Mouse (Mus musculus) mouse embryonic stem cell (cell line): ENCODE results near the gene Rassf3.

Experiments used
- in situ Hi-C, 2 experiments: fragments of 300-500 bp; cut with MboI; formaldehyde crosslinking; loops; 1 replicate in 1 of 2; 3 replicates in 1 of 2; pipeline ENCODE4 v1.14.3; 2019 to 2020; ENCODE audit warnings: low sequenced_read_pairs in 2 of 2, low pct_unique_long_range_greater_than_20kb in 1 of 2, mixed read lengths in 1 of 2; ENCODE audit not compliant: unreplicated experiment in 1 of 2

Gene Rassf3

DNA sequence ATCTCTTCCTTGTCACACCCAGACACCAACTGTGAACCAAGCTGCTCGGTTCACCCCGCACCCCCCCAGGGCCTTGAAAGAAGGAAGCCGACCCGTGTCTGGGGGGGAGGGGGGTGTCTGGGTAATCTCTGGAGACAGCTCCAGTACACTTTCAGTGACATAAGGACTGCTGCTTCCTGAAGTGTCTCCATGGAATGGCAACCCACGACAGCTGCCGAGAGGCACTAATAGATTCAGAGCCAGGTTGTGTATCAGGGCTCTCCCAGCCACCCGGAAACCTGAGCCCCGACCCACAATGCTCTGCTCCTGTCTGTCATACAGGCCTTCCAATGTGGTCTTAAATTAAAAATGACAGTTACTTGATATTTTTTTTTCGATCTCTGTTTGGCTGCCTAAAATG lies 89.8 kb downstream of the Rassf3 start:
- in situ Hi-C loops = no loop called here

DNA sequence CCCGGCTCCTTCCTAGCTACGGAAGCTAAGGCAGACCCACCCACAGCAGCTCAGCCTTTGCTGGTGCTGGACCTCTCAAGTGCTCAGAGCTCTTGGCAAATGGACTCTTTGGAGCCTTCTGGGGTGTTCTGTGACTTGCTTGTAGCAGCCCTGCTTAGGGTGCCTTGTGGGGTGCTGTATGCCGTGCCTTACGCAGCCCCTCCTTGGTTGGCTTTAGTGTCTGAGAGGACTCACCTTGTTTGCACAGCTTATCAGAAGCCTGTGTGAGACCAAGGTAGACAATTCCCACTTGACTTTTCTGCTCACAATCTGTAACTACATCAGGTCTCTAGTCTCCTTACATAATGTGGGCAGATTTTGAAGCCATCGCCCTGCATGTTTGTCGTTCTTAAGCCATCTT lies 90.5 kb downstream of the Rassf3 start:
- in situ Hi-C loops = no loop called here

DNA sequence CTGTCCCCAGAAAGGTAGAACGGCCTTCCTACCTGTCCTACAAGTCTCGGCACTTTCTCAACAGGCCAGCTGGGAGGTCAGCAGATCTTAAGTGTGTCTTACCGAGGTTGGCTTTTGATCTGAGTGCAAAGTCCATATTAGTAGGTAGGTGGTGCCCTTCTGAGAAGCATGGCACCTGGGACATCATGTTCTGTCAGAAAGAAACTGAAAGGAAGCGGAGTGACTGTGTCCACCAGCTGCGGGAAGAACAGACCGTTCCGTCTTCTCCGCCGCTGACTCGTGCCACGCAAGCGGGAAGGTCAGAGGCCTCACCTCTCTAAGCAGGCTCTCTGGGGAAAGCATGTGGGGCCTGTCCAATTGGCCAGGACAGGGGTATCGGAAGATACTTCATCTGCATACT lies 91.4 kb downstream of the Rassf3 start:
- in situ Hi-C loops = no loop called here

DNA sequence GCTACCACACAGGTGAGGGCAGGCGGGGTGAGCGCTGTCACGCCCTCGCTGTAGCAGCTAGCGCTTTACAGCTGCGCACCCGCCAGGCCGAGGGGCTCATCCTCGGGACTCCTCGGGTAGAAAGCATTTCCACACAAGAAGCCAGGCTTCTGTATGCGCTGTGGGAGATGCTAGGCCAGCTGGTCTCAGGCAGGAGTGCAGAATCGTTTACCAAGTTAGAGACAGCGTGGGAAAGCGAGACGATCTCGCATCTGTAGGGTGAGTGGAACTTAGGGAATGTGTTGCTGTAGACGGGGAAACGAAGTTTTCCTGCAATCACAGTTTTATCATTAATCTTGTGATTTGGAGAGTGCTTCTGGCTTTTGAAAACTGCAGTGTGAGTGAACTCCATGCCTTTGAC lies 94.9 kb downstream of the Rassf3 start:
- in situ Hi-C loops = no loop called here

DNA sequence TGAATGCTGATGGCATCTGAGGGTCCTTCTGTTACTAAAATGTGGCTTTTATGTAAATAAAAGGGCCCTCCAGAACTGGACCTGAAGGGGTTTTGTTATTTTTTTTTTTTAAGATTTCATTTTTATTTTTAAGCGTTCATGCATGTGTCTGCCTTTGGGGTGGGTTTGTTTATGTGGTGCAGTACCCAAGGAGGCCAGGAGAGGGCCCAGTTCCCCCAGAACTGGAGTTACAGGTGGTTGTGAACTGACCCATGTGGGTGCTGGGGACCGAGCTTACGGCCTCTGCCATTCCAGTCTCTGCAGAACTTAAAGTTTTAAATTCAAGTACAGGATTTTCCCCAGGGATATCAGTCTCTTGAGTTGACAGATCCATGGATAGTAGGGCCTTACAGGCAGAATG lies 96.8 kb downstream of the Rassf3 start:
- in situ Hi-C loops = no loop called here

DNA sequence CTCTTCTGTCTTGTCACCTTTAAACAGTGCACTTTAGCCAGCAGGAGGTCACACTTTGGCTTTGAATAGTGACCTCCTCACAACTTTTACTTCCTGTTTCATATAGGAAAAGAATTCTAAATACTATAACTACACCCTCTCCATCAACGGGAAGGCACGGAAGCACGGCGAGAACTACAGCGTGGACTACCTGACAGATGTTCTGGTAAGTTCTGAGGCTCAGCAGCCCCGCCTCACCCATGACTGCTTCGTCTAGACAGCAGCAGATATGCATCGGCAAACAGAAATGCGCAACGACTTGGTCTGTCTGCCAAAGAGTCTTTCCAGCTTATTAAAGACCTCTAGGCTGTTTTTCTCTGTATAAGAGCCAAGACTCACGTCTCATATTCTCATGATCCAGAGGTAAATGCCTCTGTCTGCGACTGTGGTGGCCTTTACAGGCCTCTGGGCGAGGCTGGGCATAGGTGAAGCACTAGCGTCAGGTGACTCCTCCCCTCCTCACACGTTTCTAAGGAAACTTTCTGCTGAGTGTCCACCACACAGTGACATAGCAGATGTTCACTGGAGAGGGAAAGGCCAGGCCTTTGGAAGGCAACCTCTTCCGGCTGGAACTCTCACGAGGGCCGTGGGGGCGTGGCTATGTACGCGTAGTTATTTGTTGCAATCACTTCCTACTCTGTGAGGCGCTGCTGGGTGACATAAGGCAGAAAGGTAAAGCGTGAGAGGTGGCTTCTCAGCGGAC lies 99.4 kb downstream of the Rassf3 start:
- in situ Hi-C loops = no loop called here

DNA sequence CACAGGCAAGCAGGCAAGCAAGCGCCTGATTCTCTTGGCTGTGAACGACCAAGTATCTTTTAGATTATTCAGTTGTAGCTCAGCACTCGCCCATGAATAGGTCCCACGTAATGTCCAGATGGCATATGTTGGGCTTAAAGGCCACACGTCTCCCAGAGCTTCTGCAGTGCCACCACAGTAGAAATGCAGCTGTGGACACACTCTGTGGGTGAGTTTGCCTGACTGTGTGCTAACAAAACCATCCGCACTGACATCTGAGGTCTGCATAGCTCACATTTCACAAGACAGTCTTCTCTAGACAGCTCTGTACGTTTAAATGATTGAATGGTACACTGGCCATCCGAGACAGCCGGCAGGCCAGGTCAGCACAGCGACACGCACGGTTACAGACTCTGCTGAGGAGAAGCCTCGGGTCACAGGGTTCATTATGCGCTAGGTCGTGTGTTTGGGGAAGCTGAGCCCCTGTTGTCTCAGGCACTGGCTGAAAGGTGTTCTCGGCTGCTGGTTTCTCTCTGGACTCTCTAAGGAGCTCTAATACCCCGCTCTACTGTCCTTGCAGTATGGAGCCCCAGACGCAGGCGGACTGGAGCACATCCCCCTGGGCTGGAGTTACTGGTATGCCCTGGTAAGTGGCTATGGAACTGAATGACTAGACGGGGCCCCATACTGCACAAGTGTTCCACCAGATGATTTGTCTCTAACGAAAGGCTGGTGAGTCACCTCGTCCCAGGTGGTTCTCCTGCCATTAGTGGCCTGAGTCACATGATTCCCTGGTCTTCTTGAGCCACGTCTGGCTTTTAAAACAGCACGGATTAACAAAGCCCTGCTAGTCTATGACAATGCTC lies 100.3 kb downstream of the Rassf3 start:
- in situ Hi-C loops = no loop called here

DNA sequence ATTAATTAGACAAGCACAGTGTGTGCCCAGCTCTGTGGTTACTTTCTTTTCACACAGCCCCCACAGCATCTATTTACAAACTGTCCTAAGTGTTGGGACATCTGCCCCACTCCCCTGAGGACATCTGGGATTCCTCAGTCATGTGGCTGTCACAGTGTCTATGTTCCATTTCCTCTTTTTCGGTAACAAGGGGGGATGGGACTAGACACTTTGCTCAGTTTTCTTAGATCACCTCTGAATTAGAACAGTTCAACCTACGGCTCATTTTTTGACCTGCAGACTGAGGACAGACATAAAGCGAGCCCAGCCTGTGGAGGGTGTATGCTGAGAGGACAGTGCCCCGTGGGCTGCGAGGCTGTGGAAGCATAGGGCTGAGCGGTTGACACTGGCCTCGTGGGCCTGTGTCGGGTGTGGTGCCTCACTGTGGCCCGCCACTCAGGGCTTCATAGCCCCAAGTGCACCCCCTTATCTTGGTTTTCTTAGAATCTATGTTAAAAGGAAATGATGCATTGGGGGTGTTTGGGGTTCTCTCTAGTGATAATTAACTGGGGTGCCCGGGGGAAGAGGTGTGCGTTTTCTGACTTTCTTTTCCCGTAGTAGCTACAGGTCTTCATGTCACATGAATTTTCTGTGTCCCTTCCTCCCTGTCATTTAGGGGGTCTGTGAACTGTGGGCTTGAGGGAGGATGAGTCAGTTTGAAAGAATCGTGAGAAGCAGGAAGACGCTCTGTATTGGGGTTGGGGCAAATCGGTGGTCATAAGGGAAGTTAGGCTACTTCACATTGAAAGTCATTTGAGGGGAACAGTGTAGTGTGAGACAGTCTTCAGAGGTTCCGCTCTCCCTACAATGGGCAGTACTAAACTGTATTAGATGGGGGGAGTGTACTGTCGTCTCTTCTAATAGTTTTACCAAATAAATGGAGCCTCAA lies 101.2 kb downstream of the Rassf3 start:
- in situ Hi-C loops = no loop called here

DNA sequence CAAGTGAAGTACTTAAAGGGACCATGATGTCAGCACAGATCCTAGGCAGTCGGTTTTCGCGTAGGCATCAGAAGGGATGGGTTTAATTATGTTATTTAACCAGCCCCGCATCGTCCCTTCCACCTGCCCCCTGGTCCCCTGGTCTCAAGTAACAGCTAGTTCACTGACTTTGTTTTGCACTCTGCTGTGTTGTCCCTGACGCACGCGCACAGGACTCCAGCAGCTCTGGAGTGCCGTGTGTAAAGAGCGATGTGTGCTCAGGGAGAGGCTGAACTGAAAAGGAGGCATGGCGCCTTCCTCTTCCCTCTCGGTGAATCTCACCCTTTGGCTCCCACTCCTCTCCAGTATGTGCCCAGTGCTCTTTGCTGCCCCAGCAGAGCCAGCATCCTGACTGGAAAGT lies 102.1 kb downstream of the Rassf3 start:
- in situ Hi-C loops = no loop called here

DNA sequence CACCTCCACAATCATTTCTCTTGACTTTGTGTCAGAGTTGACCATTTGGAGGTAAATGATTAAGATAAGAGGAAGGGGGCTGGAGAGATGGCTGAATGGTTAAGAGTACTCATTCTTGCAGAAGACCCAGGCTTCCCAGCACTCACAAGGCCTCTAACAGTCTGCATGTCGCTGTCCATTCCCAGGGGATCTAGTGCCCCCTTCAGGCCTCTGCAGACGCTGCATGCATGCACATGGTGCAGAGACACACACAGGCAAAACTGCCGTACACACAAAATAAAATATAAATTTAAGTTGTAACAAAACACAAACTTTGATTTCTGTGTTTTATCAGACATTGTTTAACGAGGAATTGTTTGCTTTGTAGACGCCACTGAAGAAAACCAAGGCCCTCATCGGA lies 105.4 kb downstream of the Rassf3 start:
- in situ Hi-C loops = no loop called here

DNA sequence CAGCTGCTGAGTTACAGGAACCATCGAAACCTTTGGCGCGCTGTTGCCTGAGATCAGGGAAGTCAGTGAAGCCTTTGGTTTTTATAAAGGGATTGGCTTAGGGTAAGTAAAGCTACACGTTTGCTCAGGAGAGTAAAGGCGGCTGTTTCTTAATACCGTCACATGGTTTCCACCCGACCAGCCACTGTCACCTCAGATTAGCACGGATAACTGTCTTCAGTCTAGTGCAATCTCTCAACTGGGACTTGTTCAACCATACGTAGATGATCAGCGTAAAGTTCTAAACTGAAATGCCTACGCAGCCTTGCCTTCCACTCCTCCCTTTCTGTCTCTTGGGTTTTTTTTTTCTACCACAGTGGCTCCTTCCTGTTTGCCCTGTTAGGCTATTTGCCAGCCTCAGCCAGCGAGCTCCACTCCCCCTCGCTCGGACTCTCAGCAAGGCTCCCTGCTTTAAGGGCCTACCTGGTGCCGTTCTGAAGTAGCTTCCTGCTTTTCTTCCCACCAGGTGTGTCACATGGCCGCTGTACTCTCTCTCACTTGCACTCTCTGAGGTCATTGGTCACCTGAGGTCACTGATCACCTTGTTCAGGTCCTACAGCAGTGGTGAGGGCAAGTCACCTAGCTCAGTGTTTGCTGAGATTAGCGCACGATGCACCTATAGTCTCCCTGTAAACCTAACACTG lies 107.2 kb downstream of the Rassf3 start:
- in situ Hi-C loops = no loop called here

DNA sequence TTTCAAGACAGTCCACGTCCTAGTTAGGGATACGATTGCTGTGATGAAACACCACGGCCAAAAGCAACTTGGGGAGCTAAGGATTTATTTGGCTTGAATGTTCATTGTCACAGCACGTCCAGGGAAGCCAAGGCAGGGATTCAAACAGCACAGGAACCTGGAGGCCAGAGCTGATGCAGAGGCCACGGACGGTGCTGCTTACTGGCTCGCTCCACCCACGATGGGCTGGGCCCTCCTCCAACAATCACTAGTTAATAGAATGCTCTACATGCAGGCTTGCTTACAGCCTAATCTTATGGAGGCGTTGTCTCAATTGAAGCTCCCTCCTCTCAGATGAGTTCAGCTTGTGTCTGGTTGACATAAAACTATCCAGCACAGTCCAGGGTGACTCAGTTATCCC lies 108.4 kb downstream of the Rassf3 start:
- in situ Hi-C loops = no loop called here

DNA sequence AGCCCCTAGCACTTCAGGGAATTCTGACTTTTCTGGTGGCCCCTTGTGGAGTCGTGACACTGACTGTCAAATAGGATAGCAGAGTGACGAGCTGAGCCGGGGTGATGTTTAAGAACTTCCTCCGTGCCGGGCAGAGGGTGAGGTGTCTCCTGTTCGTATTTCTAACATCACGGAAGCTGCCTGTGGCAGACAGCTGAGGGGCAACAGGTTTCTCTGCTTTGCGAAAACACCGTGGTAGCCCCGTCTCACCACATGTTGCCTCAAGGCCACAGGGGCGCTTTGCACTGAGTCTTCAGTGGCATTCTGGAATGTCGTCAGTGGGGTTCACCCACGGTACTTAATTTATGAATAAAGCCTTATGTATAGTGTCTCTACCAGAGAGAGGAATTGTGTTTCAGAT lies 108.9 kb downstream of the Rassf3 start:
- in situ Hi-C loops = no loop called here

DNA sequence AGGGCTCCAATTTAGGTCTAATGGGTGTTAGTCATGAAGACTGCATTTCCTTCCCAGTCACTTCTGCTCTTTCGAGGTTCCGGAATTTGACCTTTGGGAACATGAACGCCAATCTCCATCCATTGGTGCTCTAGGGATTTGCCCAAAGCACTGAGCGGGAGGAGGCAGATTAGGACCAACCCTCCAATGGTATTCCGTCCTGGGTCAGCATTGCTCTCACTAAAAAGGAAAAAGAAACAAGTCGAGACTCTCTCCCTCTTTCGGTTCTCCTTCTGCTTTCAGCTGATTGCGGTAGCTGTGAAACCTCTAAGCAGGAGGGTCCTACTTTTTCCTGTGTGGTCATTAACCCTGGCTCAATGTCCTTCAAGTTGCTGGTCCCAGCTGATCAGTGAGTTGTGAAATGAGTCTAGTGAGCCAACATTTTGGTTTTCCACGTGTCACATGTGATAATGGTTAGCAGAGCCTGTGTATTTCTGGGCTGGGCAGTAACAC lies 110.3 kb downstream of the Rassf3 start:
- in situ Hi-C loops = no loop called here

DNA sequence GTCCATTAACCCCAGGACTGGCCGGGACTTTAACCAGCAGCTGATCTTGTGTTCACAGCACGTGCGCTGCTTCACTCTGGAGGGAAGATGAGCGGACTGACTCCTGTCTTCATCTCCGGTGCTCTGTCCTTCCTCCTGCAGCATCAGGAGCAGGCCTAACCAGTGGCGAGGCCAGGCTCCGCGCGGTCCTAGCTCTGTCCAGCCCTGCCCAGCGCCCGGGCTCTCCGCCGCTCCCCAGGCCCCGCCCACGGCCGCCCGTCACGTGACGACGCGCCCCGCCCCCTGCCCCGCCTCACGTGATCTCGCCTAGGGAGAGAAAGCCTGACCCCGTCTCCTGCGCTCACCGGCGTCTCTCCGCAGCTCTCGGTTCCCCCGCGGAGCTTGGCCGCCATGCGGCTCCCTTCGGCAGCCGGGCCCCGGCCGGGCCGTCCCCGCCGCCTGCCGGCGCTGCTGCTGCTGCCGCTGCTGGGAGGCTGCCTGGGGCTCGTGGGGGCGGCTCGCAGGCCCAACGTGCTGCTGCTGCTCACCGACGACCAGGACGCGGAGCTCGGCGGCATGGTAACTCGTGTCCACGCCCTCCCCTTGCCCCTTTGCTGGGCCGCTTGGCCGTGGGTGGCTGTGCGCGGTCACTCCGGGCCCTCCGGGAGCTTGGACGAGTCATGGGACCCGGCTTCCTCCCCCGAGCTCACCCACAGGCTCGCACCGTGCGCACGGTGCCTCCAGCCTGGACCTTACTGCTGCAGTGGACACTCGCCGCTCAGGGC lies 111.2 kb downstream of the Rassf3 start, which contains the start of gene Gns:
TSS of gene Gns (plus strand) at position 290 of the 764 bp plus-strand sequence.
- in situ Hi-C loops = no loop called here

DNA sequence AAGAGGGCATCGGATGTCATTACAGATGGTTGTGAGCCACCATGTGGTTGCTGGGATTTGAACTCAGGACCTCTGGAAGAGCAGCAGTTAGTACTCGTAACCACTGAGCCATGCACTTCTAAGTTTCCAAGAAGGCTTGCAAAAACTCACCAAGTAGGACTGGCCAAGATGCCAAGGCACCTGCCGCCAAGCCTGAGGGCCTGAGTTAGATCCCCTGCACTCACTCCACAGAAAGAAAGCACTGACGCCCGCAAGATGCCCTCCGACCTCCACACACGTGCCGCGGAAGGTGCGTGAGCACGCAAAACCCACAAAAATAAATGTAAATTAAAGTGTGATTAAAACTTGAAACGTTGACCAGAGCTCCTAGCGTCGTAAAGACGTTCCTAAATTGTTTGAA lies 111.8 kb downstream of the Rassf3 start:
- in situ Hi-C loops = no loop called here

DNA sequence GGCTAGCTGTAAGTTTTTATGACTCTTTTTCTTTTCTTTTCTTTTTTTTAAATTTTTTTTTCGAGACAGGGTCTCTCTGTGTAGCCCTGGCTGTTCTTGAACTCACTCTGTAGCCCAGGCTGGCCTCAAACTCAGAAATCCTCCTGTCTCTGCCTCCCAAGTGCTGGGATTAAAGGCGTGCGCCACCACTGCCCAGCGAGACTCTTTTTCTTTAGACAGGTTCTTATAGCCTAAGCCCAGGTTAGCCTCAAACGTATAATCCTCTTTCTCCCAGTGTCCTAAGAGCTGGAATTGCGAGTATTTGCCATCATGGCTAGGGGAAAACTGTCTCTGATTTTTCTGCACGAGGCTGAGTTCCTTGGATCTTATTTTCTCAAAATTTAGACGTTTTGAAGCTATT lies 112.9 kb downstream of the Rassf3 start:
- in situ Hi-C loops = no loop called here

DNA sequence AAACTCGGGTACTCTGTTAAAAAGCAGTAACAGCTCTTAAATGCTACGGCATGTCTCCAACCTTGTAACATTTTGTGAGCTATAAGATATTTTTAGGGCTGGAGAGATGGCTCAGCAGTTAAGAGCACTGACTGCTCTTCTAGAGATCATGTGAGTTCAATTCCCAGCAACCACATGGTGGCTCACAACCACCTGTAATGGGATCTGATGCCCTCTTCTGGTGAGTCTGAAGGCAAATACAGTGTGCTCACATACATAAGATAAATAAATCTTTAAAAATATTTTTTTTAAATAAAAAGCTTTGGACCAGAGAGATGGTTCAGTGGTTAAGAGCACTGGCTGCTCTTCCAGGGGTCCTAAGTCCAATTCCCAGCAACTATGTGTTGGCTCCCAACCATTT lies 115.8 kb downstream of the Rassf3 start:
- in situ Hi-C loops = no loop called here
